Mouse (Mus musculus) stomach, embryonic 15.5 days (tissue): ENCODE data around the gene Nwd1. TPM values are rescaled to one million over a fixed set of nuclear protein-coding genes. Genes with fewer than 3 reads are reported as not detected.
"Not testable (repeated sequence)": the region's sequence is repeated elsewhere in the genome, so short reads cannot be mapped to it uniquely, and the experiment has no call there.

Experiments used
- ATAC-seq: fragments of 200-750 bp; cut with Nextera tagmentation; 2 replicates; pipeline ENCODE4 v1.8.0; 2017; ENCODE audit warnings: low read depth, moderate number of reproducible peaks, moderate TSS enrichment; ENCODE audit not compliant: insufficient read depth, low FRiP score
- H3K27ac ChIP-seq: fragments of 300-500 bp; sonication (generic); 2 replicates; pipeline ENCODE4 v1.5.1; 2015; ENCODE audit warnings: mild to moderate bottlenecking, inconsistent platforms
- H3K27me3 ChIP-seq: fragments of 300-500 bp; sonication (generic); replicated peaks from 2 replicates; pipeline ENCODE4 v1.6.1; 2015; ENCODE audit warnings: inconsistent platforms
- H3K36me3 ChIP-seq: fragments of 300-500 bp; sonication (generic); 2 replicates; pipeline ENCODE4 v1.6.1; 2015; ENCODE audit warnings: inconsistent platforms
- H3K4me1 ChIP-seq: fragments of 300-500 bp; sonication (generic); 2 replicates; pipeline ENCODE4 v1.6.1; 2015; ENCODE audit warnings: inconsistent platforms
- H3K4me2 ChIP-seq: fragments of 300-500 bp; sonication (generic); 2 replicates; pipeline ENCODE4 v1.6.1; 2015; ENCODE audit warnings: mild to moderate bottlenecking, inconsistent platforms
- H3K4me3 ChIP-seq: fragments of 300-500 bp; sonication (generic); replicated peaks from 2 replicates; pipeline ENCODE4 v1.5.1; 2015; ENCODE audit warnings: inconsistent platforms
- H3K9ac ChIP-seq: fragments of 300-500 bp; sonication (generic); 2 replicates; pipeline ENCODE4 v1.6.1; 2015; ENCODE audit warnings: inconsistent platforms
- H3K9me3 ChIP-seq: fragments of 300-500 bp; sonication (generic); 2 replicates; pipeline ENCODE4 v1.6.1; 2016; ENCODE audit warnings: inconsistent platforms
- WGBS: fragments of 180-500 bp; shearing (Covaris S2); methylation state at CpG from one replicate; pipeline ENCODE4 v1.1.7; 2015; 5-methylcytosine and 5-hydroxymethylcytosine counted together
- polyA plus RNA-seq: library from polyadenylated mRNA; unstranded; fragments of >200 nt; fragmentation: Nextera tagmentation; extraction: Ambion mirVana; gene quantifications from 2 replicates; pipeline ENCODE4 v1.2.1, GENCODE M21; 2015

The Nwd1 gene
- polyA plus RNA-seq, 1 experiment from 2014 or later: 0.14 TPM

GRCm38 (mm10) chr8:72668925-72669324 is 22.4 kb downstream of the Nwd1 start:
- H3K27ac ChIP-seq: no peak overlapping the region
- no peaks in the 10 kb centered on the region for H3K4me1 ChIP-seq
- H3K4me2 ChIP-seq: no peak overlapping the region
- H3K4me3 ChIP-seq: no peak overlapping the region
- no peaks in the 10 kb centered on the region for H3K9me3 ChIP-seq
- H3K9ac ChIP-seq: no peak overlapping the region
- H3K36me3 ChIP-seq: no peaks in the 10 kb centered on the region
- no peaks in the 10 kb centered on the region for H3K27me3 ChIP-seq
- ATAC-seq: no peak

GRCm38 (mm10) chr8:72672802-72673201 is 26.3 kb downstream of the Nwd1 start:
- Histone ChIP-seq H3K27me3 (no peaks in the 10 kb centered on the region), H3K4me3 (no peak overlapping the region), H3K27ac (no peak overlapping the region), H3K4me1 (no peaks in the 10 kb centered on the region), H3K9me3 (no peaks in the 10 kb centered on the region), H3K4me2 (no peak overlapping the region), H3K36me3 (no peaks in the 10 kb centered on the region), H3K9ac (no peak overlapping the region)
- 73% methylated on average over 1 of the region's 1 CpGs for WGBS
- no peak for ATAC-seq

DNA sequence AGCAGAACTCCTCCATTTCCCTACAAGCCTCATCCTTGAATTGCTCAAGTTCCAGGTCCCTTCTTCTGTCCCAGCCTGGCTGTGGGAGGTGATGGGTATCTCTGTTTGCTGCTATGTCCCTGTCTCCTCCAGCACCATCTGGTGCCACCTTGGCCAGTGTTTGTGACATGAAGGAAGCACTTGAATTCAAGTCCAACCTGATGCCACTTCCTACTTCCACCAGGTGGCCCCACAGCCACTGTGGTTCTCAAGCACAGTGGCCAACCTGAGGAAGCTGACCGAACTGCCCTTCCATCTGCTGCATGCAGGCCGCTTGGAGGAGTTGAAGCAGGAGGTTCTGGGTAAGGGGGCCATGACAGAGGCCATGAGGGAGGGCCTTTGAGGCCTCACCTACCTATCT is 27.7 kb downstream of the Nwd1 start:
- no peak overlapping the region for H3K4me2 ChIP-seq
- H3K27me3 ChIP-seq: no peaks in the 10 kb centered on the region
- H3K4me1 ChIP-seq: no peaks in the 10 kb centered on the region
- 80% methylated on average over 2 of the region's 2 CpGs for WGBS
- H3K4me3 ChIP-seq: no peak overlapping the region
- H3K36me3 ChIP-seq: no peaks in the 10 kb centered on the region
- no peak overlapping the region for H3K27ac ChIP-seq
- H3K9ac ChIP-seq: no peak overlapping the region
- ATAC-seq: no peak
- no peaks in the 10 kb centered on the region for H3K9me3 ChIP-seq

- H3K36me3 ChIP-seq: no peaks in the 10 kb centered on the region
- H3K9ac ChIP-seq: no peak overlapping the region
- H3K4me2 ChIP-seq: no peak overlapping the region
- H3K27ac ChIP-seq: no peak overlapping the region
- no peaks in the 10 kb centered on the region for H3K4me1 ChIP-seq
- 58% methylated on average over 4 of the region's 4 CpGs for WGBS
- H3K27me3 ChIP-seq: no peaks in the 10 kb centered on the region
- no peak for ATAC-seq
- H3K4me3 ChIP-seq: no peak overlapping the region
- H3K9me3 ChIP-seq: no peaks in the 10 kb centered on the region
Observed at GRCm38 (mm10) chr8:72676436-72676835, 29.9 kb downstream of the Nwd1 start.

DNA sequence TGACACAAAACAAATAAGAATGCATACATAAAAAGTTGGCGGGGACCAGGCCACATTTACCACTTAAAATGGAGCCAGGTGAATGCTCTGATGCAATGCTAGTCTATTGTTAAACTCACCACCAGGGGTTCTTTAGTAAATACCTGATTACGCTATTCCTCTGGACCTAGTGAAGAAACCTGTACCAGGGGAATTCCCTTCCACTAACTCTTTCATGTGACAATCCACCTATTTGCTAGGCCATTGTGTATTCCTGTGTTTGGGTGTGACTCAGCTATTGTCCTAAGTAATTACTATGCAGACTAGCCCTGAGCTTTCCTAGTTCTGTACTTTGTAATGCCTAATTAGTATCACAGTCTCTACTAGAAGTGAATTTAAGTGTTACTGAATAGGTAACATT is 30.3 kb downstream of the Nwd1 start:
- WGBS: 65% methylated on average over 2 of the region's 2 CpGs

GRCm38 (mm10) chr8:72677331-72677730 is 30.8 kb downstream of the Nwd1 start:
- Histone ChIP-seq H3K4me2 (no peak overlapping the region), H3K4me3 (no peak overlapping the region), H3K9ac (no peak overlapping the region), H3K4me1 (no peaks in the 10 kb centered on the region), H3K27ac (no peak overlapping the region), H3K27me3 (no peaks in the 10 kb centered on the region), H3K9me3 (no peaks in the 10 kb centered on the region), H3K36me3 (no peaks in the 10 kb centered on the region)
- WGBS: 40% methylated on average over 5 of the region's 5 CpGs
- no peak for ATAC-seq

More for the DNA sequence above, 30.3 kb downstream of the Nwd1 start:
- not testable (repeated sequence) for H3K9ac ChIP-seq, H3K27me3 ChIP-seq, H3K36me3 ChIP-seq, ATAC-seq, H3K4me2 ChIP-seq, H3K27ac ChIP-seq, H3K9me3 ChIP-seq, H3K4me1 ChIP-seq, H3K4me3 ChIP-seq

GRCm38 (mm10) chr8:72680133-72680532 is 33.6 kb downstream of the Nwd1 start:
- H3K9me3 ChIP-seq: no peaks in the 10 kb centered on the region
- H3K4me1 ChIP-seq: no peaks in the 10 kb centered on the region
- no peak overlapping the region for H3K4me2 ChIP-seq
- no peak overlapping the region for H3K9ac ChIP-seq
- WGBS: 5% methylated on average over 3 of the region's 3 CpGs
- no peak for ATAC-seq
- no peak overlapping the region for H3K4me3 ChIP-seq
- H3K36me3 ChIP-seq: no peaks in the 10 kb centered on the region
- H3K27me3 ChIP-seq: no peaks in the 10 kb centered on the region
- H3K27ac ChIP-seq: no peak overlapping the region

DNA sequence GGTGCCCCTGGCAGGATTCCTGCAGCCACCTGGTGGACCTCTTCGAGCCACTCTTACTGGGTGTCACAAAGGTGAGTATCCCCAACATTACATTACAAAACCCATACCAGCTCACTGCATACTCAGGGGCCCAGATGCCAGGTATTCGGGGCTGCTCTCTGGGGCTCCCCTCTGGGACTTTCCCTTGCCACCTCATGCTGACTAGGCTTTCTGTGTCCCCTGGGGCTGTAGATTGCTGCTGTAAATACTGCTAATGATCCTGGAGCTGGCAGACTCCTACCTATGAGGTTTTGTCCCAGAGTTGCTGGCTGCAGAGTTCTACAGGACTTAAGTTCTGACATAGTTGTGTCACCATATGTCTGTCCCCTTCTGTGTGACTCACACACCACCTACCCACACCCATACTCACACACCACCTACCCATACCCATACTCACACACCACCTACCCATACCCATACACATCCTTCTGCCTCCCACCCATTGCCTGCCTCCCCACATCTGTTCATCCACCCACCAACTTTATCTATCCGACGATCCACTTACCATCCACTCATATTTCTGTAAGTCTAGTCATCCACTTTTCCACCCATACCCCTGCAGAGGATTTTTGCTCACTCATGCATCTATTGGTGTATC is 35.7 kb downstream of the Nwd1 start:
- no peaks in the 10 kb centered on the region for H3K9me3 ChIP-seq
- H3K27me3 ChIP-seq: no peaks in the 10 kb centered on the region
- WGBS: 78% methylated on average over 4 of the region's 4 CpGs
- H3K36me3 ChIP-seq: no peaks in the 10 kb centered on the region
- no peak for ATAC-seq
- H3K27ac ChIP-seq: no peak overlapping the region
- H3K4me2 ChIP-seq: no peak overlapping the region
- H3K4me1 ChIP-seq: no peaks in the 10 kb centered on the region
- no peak overlapping the region for H3K4me3 ChIP-seq
- H3K9ac ChIP-seq: no peak overlapping the region

- peak; percentile 33 for ATAC-seq
- H3K4me1 ChIP-seq: no peaks in the 10 kb centered on the region
- no peak overlapping the region for H3K4me2 ChIP-seq
- WGBS: 36% methylated on average over 2 of the region's 2 CpGs
- H3K9me3 ChIP-seq: no peaks in the 10 kb centered on the region
- no peak overlapping the region for H3K4me3 ChIP-seq
- H3K27ac ChIP-seq: no peak overlapping the region
- H3K27me3 ChIP-seq: no peaks in the 10 kb centered on the region
- H3K9ac ChIP-seq: no peak overlapping the region
- H3K36me3 ChIP-seq: no peaks in the 10 kb centered on the region
Observed at GRCm38 (mm10) chr8:72683010-72683521, 36.6 kb downstream of the Nwd1 start.

DNA sequence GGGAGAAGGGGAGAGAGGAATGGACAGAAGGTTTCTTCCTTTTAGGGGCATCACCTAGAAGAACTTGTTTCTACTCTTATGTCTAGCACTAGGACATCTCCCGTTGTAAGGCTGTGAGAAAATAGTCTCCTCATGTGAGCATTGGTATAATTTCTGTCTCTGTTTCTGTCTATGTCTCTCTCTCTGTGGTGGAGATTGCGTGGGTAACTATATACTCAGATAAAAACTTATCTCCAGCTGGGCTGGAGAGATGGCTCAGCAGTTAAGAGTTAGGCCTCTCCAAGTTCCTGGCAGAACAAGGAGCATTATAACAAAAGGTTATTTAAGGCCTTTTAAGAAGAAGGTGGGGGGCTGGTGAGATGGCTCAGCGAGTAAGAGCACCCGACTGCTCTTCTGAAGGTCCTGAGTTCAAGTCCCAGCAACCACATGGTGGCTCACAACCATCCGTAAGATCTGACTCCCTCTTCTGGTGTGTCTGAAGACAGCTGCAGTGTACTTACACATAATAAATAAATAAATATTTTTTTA is 37.1 kb downstream of the Nwd1 start:
- not testable (repeated sequence) for H3K36me3 ChIP-seq, H3K9me3 ChIP-seq, H3K27me3 ChIP-seq, ATAC-seq, H3K4me1 ChIP-seq, H3K4me2 ChIP-seq, H3K27ac ChIP-seq, H3K9ac ChIP-seq, H3K4me3 ChIP-seq
- WGBS: 84% methylated on average over 5 of the region's 5 CpGs

GRCm38 (mm10) chr8:72698349-72698926 is 51.9 kb downstream of the Nwd1 start:
- Histone ChIP-seq H3K4me2 (no peak overlapping the region), H3K9me3 (no peaks in the 10 kb centered on the region), H3K4me1 (no peaks in the 10 kb centered on the region), H3K4me3 (no peak overlapping the region), H3K27ac (no peak overlapping the region), H3K36me3 (no peaks in the 10 kb centered on the region), H3K9ac (no peak overlapping the region), H3K27me3 (no peaks in the 10 kb centered on the region)
- 93% methylated on average over 2 of the region's 2 CpGs for WGBS
- ATAC-seq: peak; percentile 49; the same call in 1 of the 2 replicates

DNA sequence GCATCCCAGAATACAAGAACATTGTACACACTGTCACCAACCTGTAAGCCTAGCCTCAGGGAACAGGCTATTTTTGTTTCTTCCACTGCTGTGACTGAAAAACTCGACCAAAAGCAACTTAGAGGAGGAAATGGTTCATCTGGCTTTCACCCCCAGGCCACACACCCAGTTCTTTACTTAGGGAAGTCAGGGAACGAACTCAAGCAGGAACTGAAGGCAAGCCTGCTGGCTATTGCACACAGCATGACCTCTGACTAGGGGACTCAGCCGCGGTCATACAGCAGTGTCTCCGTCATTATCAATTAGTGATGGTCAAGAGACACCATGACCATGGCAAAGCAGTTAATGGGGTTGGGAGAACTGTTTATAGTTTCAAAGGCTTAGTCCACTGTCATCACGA is 66.1 kb downstream of the Nwd1 start:
- H3K4me1 ChIP-seq: no peaks in the 10 kb centered on the region
- H3K4me2 ChIP-seq: no peak overlapping the region
- WGBS: 58% methylated on average over 6 of the region's 6 CpGs
- no peak overlapping the region for H3K27ac ChIP-seq
- H3K36me3 ChIP-seq: no peaks in the 10 kb centered on the region
- ATAC-seq: no peak
- no peak overlapping the region for H3K4me3 ChIP-seq
- H3K27me3 ChIP-seq: no peaks in the 10 kb centered on the region
- H3K9me3 ChIP-seq: no peaks in the 10 kb centered on the region
- no peak overlapping the region for H3K9ac ChIP-seq
